Mouse (Mus musculus): Measurements from ENCODE around the gene Atat1. TPM values are rescaled to one million over a fixed set of nuclear protein-coding genes. Genes with fewer than 3 reads are reported as not detected.

Gene Atat1
- total and polyA plus RNA-seq, 3 experiments = 4.4 to 14.4 TPM; not detected in 1

DNA sequence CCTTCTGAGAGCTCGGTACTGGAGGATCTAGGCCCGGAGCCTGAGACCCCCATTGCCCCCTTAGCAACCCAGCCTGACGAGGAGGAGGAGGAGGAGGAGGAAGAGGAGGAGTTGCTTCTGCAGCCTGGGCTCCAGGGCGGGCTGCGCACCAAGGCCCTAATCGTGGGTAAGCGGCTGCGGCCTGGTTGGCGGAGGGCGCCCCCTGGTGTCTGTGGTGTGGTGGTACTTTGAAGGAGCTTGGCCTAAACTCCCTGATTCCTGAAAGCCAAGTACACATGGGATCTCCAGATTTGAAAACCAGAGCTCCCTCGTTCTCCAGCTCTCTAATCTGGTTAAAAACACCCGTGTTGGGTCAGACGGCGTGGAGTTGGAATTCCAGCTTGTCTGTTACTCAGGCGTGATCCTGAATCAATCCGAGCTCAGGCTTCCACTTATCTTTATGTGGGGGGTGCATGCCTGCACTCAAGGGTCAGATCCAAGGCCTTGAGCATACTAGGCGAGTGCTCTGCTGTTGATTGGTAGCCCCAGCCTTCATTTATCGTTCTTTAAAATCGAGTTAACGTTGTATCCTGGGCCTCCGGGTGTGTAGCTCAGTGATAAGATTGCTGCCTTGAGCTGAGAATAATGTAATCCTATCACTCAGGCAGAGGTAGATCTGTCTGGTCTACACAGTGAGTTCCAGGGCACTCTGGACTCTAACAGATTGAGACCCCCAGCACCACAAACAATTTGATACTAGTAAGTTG is 35.9 kb downstream of the Atat1 start:
- Histone ChIP-seq H3K4me1 (ENCODE audit: control insufficient read depth in 1 of 2, insufficient read depth in 2 of 2, low read length in 2 of 2) (peaks cover 0 to 14% of the 10 kb centered on the region in 2 experiments; a peak in 3 of 4 replicates), H3K9me3 (replicated peaks; ENCODE audit: insufficient read depth, low read length) (no peaks in the 10 kb centered on the region), H3K4me3 (ENCODE audit: control insufficient read depth in 1 of 2, insufficient read depth in 1 of 2, low read depth in 2 of 2, low read length in 2 of 2) (peak overlapping the region in 1 of 2 experiments; percentile 15; a peak in 2 of 4 replicates), H3K9ac (ENCODE audit: control insufficient read depth, low read depth, low read length, poor library complexity, severe bottlenecking) (peak overlapping the region; percentile 49), H3K27ac (ENCODE audit: control insufficient read depth, low read depth, low read length) (peak overlapping the region; percentile 65), H3K79me2 (ENCODE audit: control insufficient read depth, insufficient read depth, low read length, poor library complexity) (peaks cover 8% of the 10 kb centered on the region), H3K27me3 (ENCODE audit: control insufficient read depth in 1 of 2, insufficient read depth in 2 of 2, low read length in 2 of 2) (no peaks in the 10 kb centered on the region), H3K36me3 (ENCODE audit: control insufficient read depth in 1 of 2, insufficient read depth in 2 of 2, low read length in 2 of 2) (peaks cover 0 to 14% of the 10 kb centered on the region in 2 experiments; a peak in 2 of 4 replicates)
- TF ChIP-seq CTCF (IDR thresholded peaks at IDR 0.05 in 2 of 3, conservative IDR thresholded peaks at IDR 0.05 in 1 of 3; ENCODE audit: control insufficient read depth in 1 of 3, insufficient read depth in 1 of 3, low read depth in 2 of 3, low read length in 3 of 3, poor library complexity in 1 of 3, severe bottlenecking in 1 of 3) (peak; percentile 88 to 98 (median 95)), ZNF384 (IDR thresholded peaks at IDR 0.05; ENCODE audit: low read depth, low read length) (no peak), BHLHE40 (IDR thresholded peaks at IDR 0.05; ENCODE audit: borderline replicate concordance, low read depth, low read length) (peak; percentile 4; the same call in 1 of the 2 replicates), E2F4 (IDR thresholded peaks at IDR 0.05; ENCODE audit: borderline replicate concordance, low read depth, low read length) (no peak), HCFC1 (IDR thresholded peaks at IDR 0.05; ENCODE audit: low read depth, low read length) (peak; percentile 42; the same call in 1 of the 2 replicates), MEF2A (IDR thresholded peaks at IDR 0.05; ENCODE audit: extremely low read depth, insufficient replicate concordance, low read depth, low read length, poor library complexity, severe bottlenecking) (no peak), RCOR1 (IDR thresholded peaks at IDR 0.05; ENCODE audit: low read depth, low read length) (peak; percentile 51; the same call in 1 of the 2 replicates), ETS1 (IDR thresholded peaks at IDR 0.05; ENCODE audit: low read depth, low read length) (0 out of 2 replicates have a peak, but pooled peaks have one; percentile 22), SMC3 (IDR thresholded peaks at IDR 0.05; ENCODE audit: low read depth, low read length) (peak; percentile 96), MAFK (IDR thresholded peaks at IDR 0.05; ENCODE audit: borderline replicate concordance, low read depth, low read length) (no peak), MYB (IDR thresholded peaks at IDR 0.05; ENCODE audit: low read depth, low read length) (no peak), ZC3H11A (IDR thresholded peaks at IDR 0.05; ENCODE audit: low read depth, low read length) (peak; percentile 86), SIN3A (IDR thresholded peaks at IDR 0.05; ENCODE audit: low read length) (peak; percentile 60; the same call in 1 of the 2 replicates), EP300 (IDR thresholded peaks at IDR 0.05; ENCODE audit: low read depth in 1 of 2, low read length in 2 of 2) (peak; percentile 62 to 72), NRF1 (IDR thresholded peaks at IDR 0.05; ENCODE audit: insufficient read depth, low read depth, low read length, poor library complexity, severe bottlenecking) (peak; percentile 37; the same call in 1 of the 2 replicates), TBP (IDR thresholded peaks at IDR 0.05; ENCODE audit: low read depth, low read length) (no peak), MXI1 (IDR thresholded peaks at IDR 0.05; ENCODE audit: low read depth, low read length) (0 out of 2 replicates have a peak, but pooled peaks have one; percentile 36), NELFE (IDR thresholded peaks at IDR 0.05; ENCODE audit: low read depth, low read length) (no peak), MAZ (IDR thresholded peaks at IDR 0.05; ENCODE audit: low read depth, low read length) (no peak), TCF12 (IDR thresholded peaks at IDR 0.05; ENCODE audit: low read depth, low read length) (peak; percentile 76; the same call in 1 of the 2 replicates), KAT2A (conservative IDR thresholded peaks at IDR 0.05; ENCODE audit: low read depth, low read length) (no peak), GATA1 (IDR thresholded peaks at IDR 0.05; ENCODE audit: low read depth, low read length) (peak; percentile 81), POLR2A (IDR thresholded peaks at IDR 0.05; ENCODE audit: control insufficient read depth in 1 of 2, insufficient read depth in 1 of 2, low read depth in 1 of 2, low read length in 2 of 2, poor library complexity in 1 of 2) (no peak), TAL1 (IDR thresholded peaks at IDR 0.05; ENCODE audit: low read length) (peak; percentile 46; the same call in 1 of the 2 replicates), RAD21 (IDR thresholded peaks at IDR 0.05; ENCODE audit: low read depth, low read length) (peak; percentile 85), MAX (IDR thresholded peaks at IDR 0.05; ENCODE audit: low read length) (no peak), MYC (IDR thresholded peaks at IDR 0.05; ENCODE audit: low read depth, low read length) (0 out of 2 replicates have a peak, but pooled peaks have one; percentile 32)
- peak; percentile 90 for DNase-seq (ENCODE audit: low read depth, low spot score)
